Mouse (Mus musculus) testis, adult 2 months (tissue): ENCODE measurements around the gene Zdhhc7. TPM values are rescaled to one million over a fixed set of nuclear protein-coding genes. Genes with fewer than 3 reads are reported as not detected.

Experiments used
- H3K27ac ChIP-seq: fragments of 200-500 bp; 2 replicates; pipeline ENCODE4 v1.5.1; 2012; ENCODE audit warnings: low read depth, low read length; ENCODE audit not compliant: control insufficient read depth, insufficient read depth
- H3K27me3 ChIP-seq: fragments of 200-500 bp; 2 replicates; pipeline ENCODE4 v1.6.1; 2012; ENCODE audit warnings: mild to moderate bottlenecking, low read length, moderate library complexity; ENCODE audit not compliant: control insufficient read depth, insufficient read depth
- H3K36me3 ChIP-seq: fragments of 200-500 bp; 2 replicates; pipeline ENCODE4 v1.6.1; 2012; ENCODE audit warnings: mild to moderate bottlenecking, low read length; ENCODE audit not compliant: control insufficient read depth, insufficient read depth
- H3K4me1 ChIP-seq: fragments of 200-500 bp; 2 replicates; pipeline ENCODE4 v1.6.1; 2012; ENCODE audit warnings: low read length; ENCODE audit not compliant: control insufficient read depth, insufficient read depth
- H3K4me3 ChIP-seq: fragments of 200-500 bp; 2 replicates; pipeline ENCODE4 v1.5.1; 2012; ENCODE audit warnings: low read depth, mild to moderate bottlenecking, low read length, moderate library complexity, mixed read lengths; ENCODE audit not compliant: control insufficient read depth
- CTCF ChIP-seq: fragments of 200-500 bp; IDR thresholded peaks from 2 replicates; pipeline ENCODE4 v1.5.1; 2012; ENCODE audit warnings: low read depth, mild to moderate bottlenecking, inconsistent platforms, low read length, moderate library complexity; ENCODE audit not compliant: control insufficient read depth, insufficient read depth, insufficient replicate concordance
- POLR2A ChIP-seq: fragments of 200-500 bp; IDR thresholded peaks from 2 replicates; pipeline ENCODE4 v1.6.1; 2012; ENCODE audit warnings: low read depth, mild to moderate bottlenecking, inconsistent platforms, low read length, moderate library complexity; ENCODE audit not compliant: control insufficient read depth
- polyA plus RNA-seq: library from polyadenylated mRNA; depleted of rRNA; stranded (reverse); fragments of >200 nt; gene quantifications from 2 replicates; pipeline ENCODE4 v1.2.3, GENCODE M21; 2012; rRNA removed

Gene Zdhhc7
- 31.6 and 32.8 TPM in 2 replicates for polyA plus RNA-seq

DNA sequence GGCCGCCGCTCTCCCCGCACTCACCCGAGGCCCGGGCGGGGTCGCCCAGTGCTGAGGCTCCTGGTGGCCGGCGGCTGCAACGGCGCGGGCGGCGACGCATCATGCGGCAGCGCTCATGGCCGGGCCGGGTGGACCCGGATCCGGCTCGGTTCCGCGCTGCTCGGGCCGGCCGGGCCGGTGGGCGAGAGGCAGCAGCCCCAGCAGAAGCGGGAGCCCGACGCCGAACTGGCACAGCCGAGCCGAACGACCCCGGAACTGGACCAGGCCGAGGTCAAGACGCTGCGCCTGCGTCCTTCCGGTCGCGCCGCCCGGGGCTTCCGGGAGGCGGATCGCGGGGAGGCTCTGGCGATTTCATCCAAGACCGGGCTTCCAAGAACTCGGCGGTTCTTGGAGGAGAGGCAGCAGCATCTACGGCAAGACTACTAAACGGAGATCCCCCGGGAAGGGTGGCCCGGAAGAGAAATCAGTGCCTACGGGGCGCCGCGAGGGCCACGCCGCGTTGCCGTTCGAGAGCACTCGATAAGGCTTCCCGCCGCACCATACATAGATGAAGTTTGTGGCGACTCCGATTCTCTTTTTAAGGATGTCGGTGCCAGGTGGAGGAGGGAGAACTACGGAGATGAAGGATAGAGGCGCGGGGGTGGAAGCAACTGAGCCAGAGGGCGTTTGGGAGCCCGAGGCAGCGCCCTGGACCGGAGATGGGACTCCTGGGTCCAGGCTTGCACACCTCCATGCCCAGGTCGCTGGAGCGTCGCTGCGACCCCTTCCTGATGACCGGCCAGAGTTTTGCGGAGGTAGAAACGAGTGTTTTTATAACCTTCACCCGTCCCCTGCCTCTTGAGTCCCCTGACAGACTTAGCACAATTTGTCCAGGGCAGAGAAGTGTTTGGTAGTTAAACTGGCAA lies at the start of gene Zdhhc7:
Gene Zdhhc7 (minus strand): TSS at position 415 of the 905 bp plus-strand sequence.
- Histone ChIP-seq H3K27ac (peak within 1 kb of the TSS; percentile 93), H3K27me3 (no peaks in the 10 kb centered on the region), H3K4me1 (peaks cover 2% of the 10 kb centered on the region), H3K36me3 (no peaks in the 10 kb centered on the region), H3K4me3 (peak within 1 kb of the TSS; percentile 99)
- TF ChIP-seq CTCF: no peak
- peak; percentile 29; the same call in 1 of the 2 replicates for TF ChIP-seq POLR2A

GRCm38 (mm10) chr8:120150028-120150427 lies 48.7 kb upstream of the Zdhhc7 start:
- TF ChIP-seq CTCF (no peak), POLR2A (no peak)

DNA sequence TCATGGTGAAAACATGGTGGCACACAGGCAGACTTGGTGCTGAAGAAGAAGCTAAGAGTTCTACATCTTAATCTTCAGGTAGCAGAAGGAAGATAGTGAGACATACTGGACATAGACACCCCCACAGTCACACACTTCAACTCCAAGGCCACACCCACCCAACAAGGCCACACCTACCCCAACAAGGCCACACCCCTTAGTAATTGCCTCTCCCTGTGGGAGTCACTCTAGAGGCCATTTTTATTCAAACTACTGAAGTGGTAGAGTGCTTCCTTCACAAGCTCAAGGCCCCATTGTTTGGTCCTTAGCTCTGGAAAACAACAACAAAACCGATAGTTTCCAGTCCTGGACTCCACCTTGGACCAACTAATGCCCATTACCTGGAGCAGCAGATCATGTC lies 44.8 kb upstream of the Zdhhc7 start:
- no peak overlapping the region for H3K4me3 ChIP-seq
- no peaks in the 10 kb centered on the region for H3K27me3 ChIP-seq
- H3K27ac ChIP-seq: no peak overlapping the region
- TF ChIP-seq POLR2A: no peak
- no peak for TF ChIP-seq CTCF
- no peaks in the 10 kb centered on the region for H3K36me3 ChIP-seq
- H3K4me1 ChIP-seq: no peaks in the 10 kb centered on the region

More at GRCm38 (mm10) chr8:120150028-120150427, 48.7 kb upstream of the Zdhhc7 start:
- H3K27me3 ChIP-seq: no peaks in the 10 kb centered on the region
- H3K27ac ChIP-seq: no peak overlapping the region
- H3K36me3 ChIP-seq: no peaks in the 10 kb centered on the region
- H3K4me1 ChIP-seq: no peaks in the 10 kb centered on the region; the same call in 1 of the 2 replicates
- H3K4me3 ChIP-seq: no peak overlapping the region

GRCm38 (mm10) chr8:120144652-120145301 lies 43.5 kb upstream of the Zdhhc7 start:
- no peaks in the 10 kb centered on the region for H3K4me1 ChIP-seq
- no peak overlapping the region for H3K4me3 ChIP-seq
- H3K27ac ChIP-seq: no peak overlapping the region
- no peaks in the 10 kb centered on the region for H3K27me3 ChIP-seq
- TF ChIP-seq POLR2A (no peak), CTCF (no peak)
- no peaks in the 10 kb centered on the region for H3K36me3 ChIP-seq

DNA sequence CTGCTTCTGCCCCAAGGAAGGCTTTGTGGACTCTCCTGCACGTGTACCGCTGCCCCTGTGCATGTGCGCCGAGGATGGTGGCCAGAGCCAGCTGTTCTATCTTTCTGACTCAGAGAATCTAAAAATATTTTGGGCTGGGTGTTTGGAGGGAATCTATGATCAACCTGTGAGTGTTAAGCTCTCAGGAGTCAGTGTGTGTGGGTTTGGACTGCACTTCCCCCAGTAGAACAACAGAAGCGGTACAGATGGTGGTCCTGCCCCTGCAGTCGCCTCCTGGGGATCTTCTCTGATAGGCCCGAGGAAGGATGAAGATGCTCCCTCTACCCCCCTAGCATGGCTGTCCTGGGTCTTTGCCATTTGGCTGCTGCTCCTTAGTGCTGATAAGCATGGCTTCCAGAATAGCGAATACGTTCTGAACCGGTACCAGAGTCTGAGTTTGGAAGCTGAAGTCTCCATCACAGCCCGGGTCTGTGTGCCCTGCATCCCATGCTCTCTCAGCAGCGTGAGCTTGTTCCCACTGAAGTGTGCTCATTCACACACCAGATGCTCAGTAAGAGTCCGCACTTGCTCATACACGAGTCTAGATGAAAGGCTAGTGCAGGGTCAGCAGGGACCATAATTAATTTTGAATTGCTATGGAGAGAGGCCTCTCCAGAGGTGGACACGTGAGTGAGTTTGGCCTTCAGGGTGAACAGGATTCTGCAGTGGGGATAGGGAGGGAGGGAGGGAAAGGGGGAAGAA lies 42.8 kb upstream of the Zdhhc7 start:
- Histone ChIP-seq H3K27me3 (no peaks in the 10 kb centered on the region), H3K4me3 (no peak overlapping the region), H3K36me3 (no peaks in the 10 kb centered on the region), H3K4me1 (no peaks in the 10 kb centered on the region), H3K27ac (no peak overlapping the region)
- TF ChIP-seq POLR2A: no peak
- no peak for TF ChIP-seq CTCF

DNA sequence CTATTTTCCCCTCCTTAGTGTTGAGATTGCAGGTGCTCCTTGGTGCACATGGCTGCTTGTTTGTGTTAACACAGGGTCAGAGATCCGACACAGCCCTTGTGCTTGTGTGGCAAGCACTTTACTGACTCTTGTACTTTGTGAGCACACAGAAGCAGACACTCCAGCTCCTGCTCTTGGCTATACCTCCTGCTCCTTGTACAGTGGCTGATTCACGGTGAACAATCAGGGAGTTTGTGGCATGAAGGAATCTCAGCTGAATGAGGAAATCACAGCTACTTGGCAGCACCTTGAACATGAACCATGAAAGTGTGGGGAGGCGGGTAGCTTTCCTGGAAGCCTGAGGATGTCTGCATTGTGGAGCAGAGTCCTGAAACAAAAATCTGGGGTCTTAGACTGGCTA lies 39.5 kb upstream of the Zdhhc7 start:
- Histone ChIP-seq H3K27me3 (no peaks in the 10 kb centered on the region), H3K36me3 (no peaks in the 10 kb centered on the region), H3K27ac (no peak overlapping the region), H3K4me1 (no peaks in the 10 kb centered on the region), H3K4me3 (no peak overlapping the region)
- TF ChIP-seq CTCF: no peak
- TF ChIP-seq POLR2A: no peak
